Mouse (Mus musculus) embryonic facial prominence, embryonic 10.5 days (tissue): ENCODE data around the gene Cmtr2. TPM values are rescaled to one million over a fixed set of nuclear protein-coding genes. Genes with fewer than 3 reads are reported as not detected.

Source experiments
- DNase-seq: peaks from one replicate; pipeline ENCODE4 v3.0.0-alpha.2; 2017; ENCODE audit warnings: low spot score
- H3K27ac ChIP-seq: fragments of 300-500 bp; sonication (generic); replicated peaks from 2 replicates; pipeline ENCODE4 v1.5.1; 2016; ENCODE audit warnings: mild to moderate bottlenecking
- H3K27me3 ChIP-seq: fragments of 300-500 bp; sonication (generic); replicated peaks from 2 replicates; pipeline ENCODE4 v1.6.1; 2016; ENCODE audit warnings: low read depth, mild to moderate bottlenecking; ENCODE audit not compliant: poor library complexity, severe bottlenecking
- H3K36me3 ChIP-seq: fragments of 300-500 bp; sonication (generic); replicated peaks from 2 replicates; pipeline ENCODE4 v1.6.1; 2016; ENCODE audit warnings: mild to moderate bottlenecking, moderate library complexity
- H3K4me1 ChIP-seq: fragments of 300-500 bp; sonication (generic); 2 replicates; pipeline ENCODE4 v1.6.1; 2016
- H3K4me3 ChIP-seq: fragments of 300-500 bp; sonication (generic); 2 replicates; pipeline ENCODE4 v1.5.1; 2016; ENCODE audit warnings: mild to moderate bottlenecking, moderate library complexity
- H3K9me3 ChIP-seq: fragments of 300-500 bp; sonication (generic); 2 replicates; pipeline ENCODE4 v1.6.1; 2016; ENCODE audit warnings: mild to moderate bottlenecking
- WGBS: fragments of 180-500 bp; shearing (Covaris S2); methylation state at CpG from one replicate; pipeline ENCODE4 v1.1.7; 2016; 5-methylcytosine and 5-hydroxymethylcytosine counted together
- polyA plus RNA-seq: library from polyadenylated mRNA; unstranded; fragments of >200 nt; fragmentation: Nextera tagmentation; extraction: Ambion mirVana; gene quantifications from 2 replicates; pipeline ENCODE4 v1.2.1, GENCODE M21; 2016

Cmtr2 gene
- polyA plus RNA-seq, 1 experiment from 2014 or later: 10.2 TPM

DNA sequence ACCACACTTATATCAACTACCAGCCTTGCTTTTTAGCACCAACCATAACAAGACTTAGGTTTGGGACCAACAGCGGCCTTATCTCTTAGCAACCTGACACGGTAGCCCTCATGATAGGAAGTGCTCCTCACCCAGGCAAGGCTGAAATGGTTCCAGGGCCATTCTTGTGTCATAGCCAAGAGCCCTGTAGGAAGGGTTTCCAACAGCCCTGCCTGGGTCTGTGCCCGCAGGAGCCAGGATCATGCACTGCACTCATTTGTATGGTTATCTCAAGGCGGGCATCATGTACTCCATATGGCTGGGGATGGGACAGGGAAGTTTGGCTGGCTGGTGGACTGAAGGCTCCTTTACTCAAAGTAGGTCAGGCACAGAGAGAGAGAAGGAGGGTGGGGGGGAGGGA lies 55.2 kb downstream of the Cmtr2 start:
- H3K27ac ChIP-seq: no peak overlapping the region
- WGBS: 87% methylated on average over 4 of the region's 4 CpGs
- no peaks in the 10 kb centered on the region for H3K9me3 ChIP-seq

GRCm38 (mm10) chr8:110273394-110273793 lies 57.9 kb downstream of the Cmtr2 start:
- WGBS: 68% methylated on average over 2 of the region's 2 CpGs

More for the DNA sequence above, 55.2 kb downstream of the Cmtr2 start:
- Histone ChIP-seq H3K36me3 (no peaks in the 10 kb centered on the region), H3K27me3 (no peaks in the 10 kb centered on the region), H3K4me3 (no peak overlapping the region), H3K4me1 (peaks cover 20% of the 10 kb centered on the region; the same call in 1 of the 2 replicates)
- DNase-seq: no peak

More at GRCm38 (mm10) chr8:110273394-110273793, 57.9 kb downstream of the Cmtr2 start:
- Histone ChIP-seq H3K4me3 (no peak overlapping the region), H3K27me3 (no peaks in the 10 kb centered on the region), H3K36me3 (no peaks in the 10 kb centered on the region), H3K27ac (no peak overlapping the region), H3K9me3 (no peaks in the 10 kb centered on the region), H3K4me1 (peaks cover 20% of the 10 kb centered on the region; the same call in 1 of the 2 replicates)
- DNase-seq: no peak

Other genes with a start within 250 kb of the Cmtr2 start
- gene Tat, start 225.2 kb upstream of the Cmtr2 start, polyA plus RNA-seq: not detected in 2 replicates
- not detected in 2 replicates for gene Chst4, start 175.9 kb upstream of the Cmtr2 start, polyA plus RNA-seq
- 8.1 and 8.7 TPM in 2 replicates for gene Zfp612, start 135.9 kb upstream of the Cmtr2 start, polyA plus RNA-seq
- gene Gm21964, start 114.5 kb upstream of the Cmtr2 start, polyA plus RNA-seq: not detected in 2 replicates
- gene Gm17720, start 112.9 kb upstream of the Cmtr2 start, polyA plus RNA-seq: not detected in 2 replicates
- gene Calb2, start 47.5 kb upstream of the Cmtr2 start, polyA plus RNA-seq: 3.3 and 3.7 TPM in 2 replicates
- gene Hydin, start 51.3 kb downstream of the Cmtr2 start, polyA plus RNA-seq: 0.04 and 0.14 TPM in 2 replicates